30 mouse cellular contexts compared by ENCODE assay signal in genomic region chr9:123942025-123942424, GRCm38 (mm10). TPM values are rescaled to one million over a fixed set of nuclear protein-coding genes. Genes with fewer than 3 reads are reported as not detected.
DNase-seq lines count a peak whose midpoint lies in the region; ATAC-seq and TF ChIP-seq lines count a peak whose summit lies in the region.
"Had no signal": no experiment of that assay in that cellular context is flagged by ENCODE, and none has a peak within 500 bp of the region (broad histone marks: within the 10 kb centered on the region; RNA-seq: fewer than 3 reads in every experiment).

No protein-coding gene starts in this region.

- peak; percentile 33 for DNase-seq in lung, postnatal 25 days (ENCODE audit: low spot score)
- DNase-seq in lung, postnatal 10 days, result no peak
- DNase-seq in embryonic facial prominence, embryonic 10.5 days (ENCODE audit: low spot score), result no peak
- no peak for DNase-seq in urinary bladder, adult 18-20 months (ENCODE audit: low spot score in 2 of 2)
- DNase-seq in gastrocnemius, adult 8-10 months (ENCODE audit: low spot score in 2 of 2), result no peak
- DNase-seq: adrenal gland, postnatal 10 days; cerebellum, adult 11-12 months; cerebellum, postnatal 25 days; gastrocnemius, postnatal 14 days; kidney, postnatal 25 days; thymus, adult 2 months had no signal

- no peaks in the 10 kb centered on the region for H3K9me3 ChIP-seq in embryonic facial prominence, embryonic 10.5 days
- H3K9me3 ChIP-seq: forebrain, embryonic 13.5 days; G1E; heart, embryonic 15.5 days; limb, embryonic 12.5 days had no signal

- 88% methylated on average over 3 of the region's 3 CpGs for WGBS in embryonic facial prominence, embryonic 10.5 days

- H3K27me3 ChIP-seq in embryonic facial prominence, embryonic 10.5 days (replicated peaks; ENCODE audit: low read depth, poor library complexity, severe bottlenecking), result no peaks in the 10 kb centered on the region
- H3K27me3 ChIP-seq: forebrain, embryonic 13.5 days; heart, embryonic 15.5 days; limb, embryonic 12.5 days had no signal

- peak; percentile 30 to 65; a peak in 1 of 4 replicates for ATAC-seq in hematopoietic stem cell, adult 5-6 weeks (replicated peaks in 1 of 2; ENCODE audit: insufficient read depth in 1 of 2, low FRiP score in 2 of 2, low TSS enrichment in 1 of 2, low read depth in 1 of 2, poor library complexity in 2 of 2, severe bottlenecking in 2 of 2)
- peak; percentile 45; the same call in 1 of the 2 replicates for ATAC-seq in monocyte, adult 5-6 weeks (replicated peaks; ENCODE audit: insufficient number of reproducible peaks, low FRiP score, low TSS enrichment, poor library complexity, severe bottlenecking)
- ATAC-seq: forebrain, embryonic 13.5 days; midbrain, embryonic 16.5 days had no signal

- no peak overlapping the region for H3K4me3 ChIP-seq in bone marrow macrophage, adult 2 months (ENCODE audit: insufficient read depth, low read length)
- H3K4me3 ChIP-seq in embryonic facial prominence, embryonic 10.5 days, result no peak overlapping the region
- H3K4me3 ChIP-seq: erythroblast, embryonic 14.5 days; forebrain, embryonic 13.5 days; heart, embryonic 15.5 days; limb, embryonic 12.5 days had no signal

- peaks cover 48% of the 10 kb centered on the region for H3K4me1 ChIP-seq in bone marrow macrophage, adult 2 months (ENCODE audit: control insufficient read depth, insufficient read depth, low read length)
- no peaks in the 10 kb centered on the region for H3K4me1 ChIP-seq in embryonic facial prominence, embryonic 10.5 days
- H3K4me1 ChIP-seq: forebrain, embryonic 13.5 days; heart, embryonic 15.5 days; limb, embryonic 12.5 days had no signal

- no peak for TF ChIP-seq POLR2A in bone marrow macrophage, adult 2 months (IDR thresholded peaks at IDR 0.05; ENCODE audit: borderline replicate concordance, low read depth, low read length)

- no peaks in the 10 kb centered on the region for H3K36me3 ChIP-seq in embryonic facial prominence, embryonic 10.5 days (replicated peaks)
- H3K36me3 ChIP-seq: heart, embryonic 15.5 days; limb, embryonic 12.5 days had no signal

- peak overlapping the region; percentile 91 for H3K27ac ChIP-seq in bone marrow macrophage, adult 2 months (ENCODE audit: insufficient read depth, low read depth, low read length)
- H3K27ac ChIP-seq in embryonic facial prominence, embryonic 10.5 days (replicated peaks), result no peak overlapping the region
- H3K27ac ChIP-seq: forebrain, embryonic 13.5 days; heart, embryonic 15.5 days; limb, embryonic 12.5 days had no signal

- no peak for TF ChIP-seq CTCF in bone marrow macrophage, adult 2 months (IDR thresholded peaks at IDR 0.05; ENCODE audit: low read depth, low read length)

RNA-seq across cellular contexts. Expression of gene Ccr1, which starts 26.5 kb away (rescaled TPM):
- 6.0 and 6.5 TPM in 2 replicates for polyA plus RNA-seq in bone marrow macrophage, adult 2 months (2012; ENCODE audit: insufficient read depth, insufficient read length, missing spikeins)
- 3.6 and 11.7 TPM in 2 replicates for total RNA-seq in hematopoietic stem cell, adult 5-6 weeks (2017)
- 3.8 to 22.9 TPM (median 22.1 TPM) in 3 replicates for total RNA-seq in monocyte, adult 5-6 weeks (2017)
- polyA plus RNA-seq in embryonic facial prominence, embryonic 10.5 days (2016; fragmentation: Nextera tagmentation; extraction: Ambion mirVana), result 0.51 and 0.57 TPM in 2 replicates
- under 1 TPM in 2 of 4 experiments, not detected in 2; 0.09 to 0.21 TPM for total RNA-seq in gastrocnemius, adult 8-10 months (2022)
- polyA plus RNA-seq: erythroblast, embryonic 14.5 days had no signal

RNA-seq across cellular contexts. Expression of gene Ccr1l1, which starts 36.2 kb away (rescaled TPM):
- 1.3 TPM in 1 of 2 replicates, not detected in the other for polyA plus RNA-seq in bone marrow macrophage, adult 2 months (2012; ENCODE audit: insufficient read depth, insufficient read length, missing spikeins)
- total RNA-seq in hematopoietic stem cell, adult 5-6 weeks (2017), result 0.44 TPM in 1 of 2 replicates, not detected in the other
- total RNA-seq in monocyte, adult 5-6 weeks (2017), result not detected in 3 replicates
- not detected in 2 replicates for polyA plus RNA-seq in embryonic facial prominence, embryonic 10.5 days (2016; fragmentation: Nextera tagmentation; extraction: Ambion mirVana)
- not detected for total RNA-seq in gastrocnemius, adult 8-10 months (2022)
- total RNA-seq: adrenal gland, postnatal 10 days; gastrocnemius, postnatal 14 days; heart, adult 8-10 months; heart, postnatal 4 days; layer of hippocampus, postnatal 10 days; left cerebral cortex, postnatal 10 days had no signal
- polyA plus RNA-seq: activated CD4-positive, CD25-positive, alpha-beta regulatory T cell, adult 4 months; CD4-positive, CD25-positive, alpha-beta regulatory T cell, adult 4 months; embryonic facial prominence, embryonic 11.5 days; erythroblast, embryonic 14.5 days; forebrain, embryonic 13.5 days; G1E; heart, embryonic 15.5 days; intestine, embryonic 14.5 days; limb, embryonic 12.5 days; lung, embryonic 14.5 days; midbrain, embryonic 16.5 days; stomach, embryonic 16.5 days; thymus, adult 2 months had no signal
